Mouse (Mus musculus): Measurements from ENCODE around the gene Pim1.
"Not testable (repeated sequence)": the region's sequence is repeated elsewhere in the genome, so short reads cannot be mapped to it uniquely, and the experiment has no call there.

Gene Pim1

DNA sequence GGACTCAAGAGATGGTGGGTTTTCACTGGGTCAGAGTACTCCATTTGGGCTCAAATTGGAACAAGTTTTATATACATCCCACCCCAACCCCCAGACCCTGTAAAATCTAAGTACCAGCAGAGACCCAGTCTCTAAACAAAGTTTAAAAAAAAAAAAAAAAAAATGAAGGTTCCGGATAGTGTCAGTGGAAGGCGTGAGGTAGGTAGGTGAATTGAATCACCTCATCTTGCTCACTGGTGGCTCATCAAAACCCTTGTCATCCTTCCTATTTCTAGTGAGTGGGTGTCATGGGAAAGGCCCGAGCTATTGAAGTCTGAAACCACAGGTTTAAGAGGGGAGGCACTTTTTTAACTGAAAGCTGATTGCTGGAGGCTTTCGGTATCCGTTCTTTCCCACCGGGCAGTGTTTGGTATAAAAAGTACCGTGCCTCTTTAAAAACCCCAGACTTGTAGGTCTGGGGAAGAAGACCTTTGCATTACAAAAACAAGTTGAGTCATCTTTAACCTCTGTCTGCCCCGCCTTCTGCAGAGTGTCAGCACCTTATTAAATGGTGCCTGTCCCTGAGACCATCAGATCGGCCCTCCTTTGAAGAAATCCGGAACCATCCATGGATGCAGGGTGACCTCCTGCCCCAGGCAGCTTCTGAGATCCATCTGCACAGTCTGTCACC, 3.6 kb downstream of the Pim1 start:
- DNase-seq (ENCODE audit: low spot score in 2 of 2), result no peak

- DNase-seq (ENCODE audit: low spot score in 2 of 2), result no peak
These were observed 4.2 kb downstream of the Pim1 start for GRCm38 (mm10) chr17:29494732-29495076.

- no peak for DNase-seq (ENCODE audit: low spot score in 2 of 2)
These were observed 5.9 kb downstream of the Pim1 start for GRCm38 (mm10) chr17:29496211-29497070.

DNA sequence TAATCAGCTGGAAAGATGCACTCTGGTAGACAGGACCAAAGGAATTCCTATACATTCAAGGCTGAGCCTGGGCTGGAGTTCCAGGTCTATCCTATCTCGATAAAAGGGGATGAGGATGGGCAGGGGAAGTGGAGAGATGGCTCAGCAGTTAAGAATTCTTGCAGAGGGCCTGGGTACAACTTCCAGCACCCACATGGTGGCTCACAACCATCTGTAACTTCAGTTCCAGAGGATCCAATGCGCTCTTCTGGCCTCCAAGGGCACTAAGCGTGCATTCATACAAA, 6.5 kb downstream of the Pim1 start:
- no peak for DNase-seq (ENCODE audit: low spot score in 2 of 2)

DNA sequence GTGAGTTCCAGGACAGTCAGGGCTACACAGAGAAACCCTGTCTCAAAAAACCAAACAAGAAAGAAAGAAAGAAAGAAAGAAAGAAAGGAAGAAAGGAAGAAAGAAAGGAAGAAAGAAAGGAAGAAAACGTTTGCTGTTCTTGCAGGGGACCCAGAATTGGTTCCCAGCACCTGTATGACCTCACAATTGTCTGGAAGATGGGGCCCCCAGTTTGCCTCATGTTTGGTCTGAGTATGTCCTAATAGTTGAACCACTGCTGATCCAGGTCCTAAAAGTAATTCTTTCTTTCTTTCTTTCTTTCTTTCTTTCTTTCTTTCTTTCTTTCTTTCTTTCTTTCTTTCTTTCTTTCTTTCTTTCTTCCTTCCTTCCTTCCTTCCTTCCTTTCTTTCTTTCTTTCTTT, 6.9 kb downstream of the Pim1 start:
- DNase-seq (ENCODE audit: low spot score in 2 of 2), result not testable (repeated sequence)

- DNase-seq (ENCODE audit: low spot score in 2 of 2), result no peak
These were observed 7.5 kb downstream of the Pim1 start for GRCm38 (mm10) chr17:29498028-29498427.

GRCm38 (mm10) chr17:29498952-29499351, 8.4 kb downstream of the Pim1 start:
- DNase-seq (ENCODE audit: low spot score in 2 of 2), result not testable (repeated sequence)

- DNase-seq (ENCODE audit: low spot score in 2 of 2), result no peak
These were observed 9.0 kb downstream of the Pim1 start for GRCm38 (mm10) chr17:29499511-29499910.

GRCm38 (mm10) chr17:29500243-29500740, 9.7 kb downstream of the Pim1 start:
- no peak for DNase-seq (ENCODE audit: low spot score in 2 of 2)

DNA sequence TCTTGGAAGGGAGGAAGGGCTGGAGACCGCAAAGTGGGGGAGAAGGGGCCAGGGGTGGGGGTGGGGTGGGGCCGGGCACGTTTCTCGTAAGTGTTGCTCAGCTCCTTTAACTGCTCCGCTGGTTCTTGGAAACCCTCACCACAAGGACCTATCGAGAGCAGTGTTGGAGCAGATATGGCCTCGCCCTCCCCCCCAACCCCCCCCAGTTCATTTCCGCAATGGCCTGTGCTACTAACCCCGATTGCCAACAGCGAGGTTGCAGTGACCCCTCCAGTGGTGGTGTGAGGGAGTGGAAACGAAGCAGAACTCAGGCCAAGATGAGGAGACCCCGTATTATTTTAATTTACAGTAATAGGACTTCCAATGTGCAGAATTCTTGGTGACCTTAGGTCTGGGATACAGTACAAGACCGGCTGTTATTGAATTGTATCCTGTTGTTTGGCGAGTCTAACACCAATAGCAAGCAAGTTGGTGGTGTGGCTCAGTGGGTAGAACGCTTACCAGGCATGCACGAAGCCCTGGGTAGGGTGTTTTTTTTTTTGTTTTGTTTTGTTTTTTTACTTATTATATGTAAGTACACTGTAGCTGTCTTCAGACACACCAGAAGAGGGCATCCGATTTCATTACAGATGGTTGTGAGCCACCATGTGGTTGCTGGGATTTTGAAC, 10.4 kb downstream of the Pim1 start:
- DNase-seq (ENCODE audit: low spot score in 2 of 2), result no peak

DNA sequence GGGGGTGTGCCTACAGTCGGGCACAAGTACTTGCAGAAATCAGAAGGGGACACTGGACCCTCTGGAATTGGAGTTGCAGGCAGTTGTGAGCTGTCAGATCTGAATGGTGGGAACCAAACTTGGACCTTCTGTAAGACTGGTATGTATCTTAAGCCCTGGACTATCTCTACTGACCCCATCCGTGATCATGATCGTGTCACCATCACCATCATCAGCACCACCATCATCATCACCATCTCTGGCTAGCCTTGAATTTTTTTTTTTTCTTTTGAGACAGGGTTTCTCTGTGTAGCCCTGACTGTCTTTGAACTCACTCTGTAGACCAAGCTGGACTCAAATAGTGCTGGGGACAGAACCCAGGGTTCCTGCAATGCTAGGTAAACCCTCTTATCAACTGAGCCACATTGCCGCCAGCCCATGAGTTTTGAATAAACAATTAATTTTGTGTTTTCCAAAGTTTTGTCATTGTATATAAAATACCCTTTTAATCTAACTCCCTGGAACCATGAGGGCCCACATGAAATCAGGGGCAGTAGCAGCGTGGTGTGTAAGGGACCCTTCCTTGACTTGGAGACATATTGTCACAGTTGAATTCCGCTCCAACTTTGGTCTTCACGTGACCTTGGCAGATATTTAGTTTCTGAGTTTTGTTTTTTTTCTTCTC, 11.6 kb downstream of the Pim1 start:
- no peak for DNase-seq (ENCODE audit: low spot score in 2 of 2)

- no peak for DNase-seq (ENCODE audit: low spot score in 2 of 2)
These were observed 12.4 kb downstream of the Pim1 start for GRCm38 (mm10) chr17:29502669-29503665.

DNA sequence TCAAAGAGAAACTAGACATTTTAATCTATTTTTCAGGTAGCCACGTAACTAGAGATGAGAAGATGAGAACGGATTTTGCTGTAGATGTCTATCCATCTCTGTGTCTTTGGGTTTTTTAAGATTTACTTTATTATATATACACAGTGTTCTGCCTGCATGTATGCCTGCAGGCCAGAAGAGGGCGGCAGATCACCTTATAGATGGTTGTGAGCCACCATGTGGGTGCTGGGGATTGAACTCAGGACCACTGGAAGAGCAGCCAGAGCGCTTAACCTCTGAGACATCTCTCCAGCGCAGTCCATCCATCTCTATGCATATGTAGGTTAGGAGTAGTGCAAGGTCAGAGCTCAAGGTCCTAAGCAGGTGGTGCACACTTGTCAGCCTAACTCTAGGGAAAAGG, 13.1 kb downstream of the Pim1 start:
- DNase-seq (ENCODE audit: low spot score in 2 of 2), result no peak

DNA sequence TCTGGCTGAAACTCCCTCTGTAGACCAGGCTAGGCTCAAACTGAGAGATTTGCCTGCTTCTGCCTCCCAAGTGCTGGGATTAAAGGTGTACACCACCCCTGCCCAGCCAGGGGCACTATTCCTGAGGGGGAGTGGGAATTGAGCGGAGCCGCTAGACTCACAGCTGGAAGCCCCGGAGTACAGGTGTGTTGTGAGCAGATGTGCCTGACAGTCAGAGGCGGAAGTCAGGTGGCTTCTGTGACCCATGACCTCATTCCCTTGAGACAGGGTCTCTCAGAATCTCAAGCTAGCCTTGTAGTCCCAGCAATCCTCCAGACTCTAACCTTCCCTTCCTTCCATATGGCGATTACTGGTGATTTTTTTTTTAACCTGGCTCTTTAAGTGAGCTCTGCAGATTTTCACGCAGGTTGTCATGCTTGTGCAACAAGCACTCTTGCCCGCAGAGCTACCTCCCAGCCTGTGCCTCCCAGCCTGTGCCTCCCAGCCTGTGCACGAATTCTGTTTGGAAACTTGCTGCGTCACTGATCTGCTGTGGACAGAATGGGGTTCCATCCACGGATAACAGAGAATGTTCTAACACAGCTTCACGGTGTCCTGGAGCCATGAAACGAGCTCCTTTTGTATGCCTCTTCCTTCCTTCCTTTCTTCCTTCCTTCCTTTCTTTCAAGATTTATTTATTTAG, 18.5 kb downstream of the Pim1 start:
- DNase-seq (ENCODE audit: low spot score in 2 of 2), result no peak

GRCm38 (mm10) chr17:29510691-29511090, 20.1 kb downstream of the Pim1 start:
- DNase-seq (ENCODE audit: low spot score in 2 of 2), result no peak

DNA sequence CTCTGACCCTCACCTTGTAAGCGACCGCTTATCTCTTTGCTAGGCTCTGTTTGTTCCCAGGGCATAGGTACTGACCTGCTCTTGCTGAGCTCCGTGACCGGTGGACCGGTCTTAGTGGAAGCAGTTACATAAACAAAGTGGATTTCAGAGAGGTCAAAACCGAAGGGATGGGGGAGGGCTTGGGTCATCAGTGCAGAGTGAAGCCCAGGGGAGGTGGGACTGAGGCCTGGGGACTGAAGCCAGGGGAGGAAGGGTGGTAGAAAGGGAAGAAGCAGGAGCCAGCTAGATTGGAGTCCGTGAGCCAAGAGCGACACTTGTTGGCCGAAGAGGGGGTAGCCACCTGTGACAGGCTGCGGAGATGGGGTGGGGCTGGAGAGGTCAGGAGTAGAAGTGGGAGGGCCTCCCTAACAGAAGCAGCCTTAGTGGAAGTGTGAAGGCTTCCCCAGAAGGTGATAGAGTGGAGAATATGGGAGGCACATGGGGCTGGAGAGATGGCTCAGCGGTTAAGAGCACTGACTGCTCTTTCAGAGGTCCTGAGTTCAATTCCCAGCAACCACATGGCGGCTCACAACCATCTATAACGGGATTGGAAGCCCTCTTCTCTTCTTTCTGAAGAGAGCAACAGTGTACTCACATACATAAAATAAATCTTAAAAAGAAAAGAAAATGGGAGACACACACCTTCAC, 22.6 kb downstream of the Pim1 start:
- no peak for DNase-seq (ENCODE audit: low spot score in 2 of 2)

DNA sequence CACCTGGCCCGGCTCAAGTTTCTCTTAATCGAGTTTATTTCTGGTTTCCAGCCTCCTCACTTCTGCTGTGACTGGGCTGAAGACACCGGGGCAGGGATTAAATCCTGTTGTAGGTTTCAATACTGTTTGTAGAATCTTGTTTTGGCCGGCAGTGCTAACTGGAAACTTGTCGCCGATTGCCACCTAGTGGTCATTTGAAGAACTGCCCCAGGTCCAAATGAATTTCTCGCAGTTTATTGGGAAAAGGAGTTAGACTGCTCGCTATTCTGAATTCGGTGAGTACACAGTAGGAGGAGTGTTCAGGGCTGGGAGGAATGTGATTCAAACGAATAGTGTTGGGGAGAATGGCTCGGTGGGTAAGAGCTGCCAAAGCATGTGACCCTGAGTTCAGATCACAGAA, 23.9 kb downstream of the Pim1 start:
- peak in 1 of 2 experiments; percentile 91 for DNase-seq (ENCODE audit: low spot score in 2 of 2)

- DNase-seq (ENCODE audit: low spot score in 2 of 2), result not testable (repeated sequence)
These were observed 28.1 kb downstream of the Pim1 start for GRCm38 (mm10) chr17:29518665-29519064.

DNA sequence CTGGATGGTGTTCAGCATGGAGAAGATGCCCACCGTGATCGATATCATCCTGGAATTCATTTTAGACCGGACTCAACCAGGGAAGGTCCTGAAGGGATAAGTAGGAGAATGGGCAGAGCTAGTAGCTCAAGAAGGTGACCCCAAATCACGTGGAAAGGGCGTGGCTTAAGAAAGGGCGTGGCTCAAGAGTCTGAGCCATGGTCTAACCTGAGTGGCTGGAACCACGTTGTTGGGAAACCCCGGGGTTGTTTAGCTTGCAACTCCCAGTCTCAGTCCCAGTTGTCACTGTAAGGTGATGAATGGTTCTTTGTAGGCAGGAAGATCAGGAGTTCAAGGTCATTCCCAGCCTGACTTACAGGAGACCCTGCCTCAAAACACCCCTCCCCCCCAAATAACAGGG, 29.2 kb downstream of the Pim1 start:
- no peak for DNase-seq (ENCODE audit: low spot score in 2 of 2)

DNA sequence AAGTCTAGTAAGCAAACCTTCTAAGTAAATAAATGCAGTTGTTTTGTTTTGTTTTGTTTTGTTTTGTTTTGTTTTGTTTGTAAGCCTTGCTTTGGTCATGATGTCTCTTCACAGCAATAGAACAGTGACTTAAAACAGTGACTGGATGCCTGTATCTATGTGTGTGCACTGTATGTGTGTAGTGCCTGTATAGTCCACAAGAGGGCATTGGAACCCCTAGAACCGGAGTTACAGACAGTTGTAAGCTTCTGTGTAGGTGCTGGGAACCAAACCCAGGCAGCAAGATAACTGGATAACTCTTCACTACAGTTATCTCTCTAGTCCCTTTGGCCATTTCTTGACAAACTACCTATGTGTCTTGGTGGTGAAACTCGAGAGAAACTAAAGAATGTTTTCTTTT, 35.1 kb downstream of the Pim1 start:
- DNase-seq (ENCODE audit: low spot score in 2 of 2), result no peak
